Mouse (Mus musculus) bone marrow, adult 2 months (tissue): Measurements from ENCODE around the gene Bid. TPM values are rescaled to one million over a fixed set of nuclear protein-coding genes. Genes with fewer than 3 reads are reported as not detected.
"Not testable (repeated sequence)": the region's sequence is repeated elsewhere in the genome, so short reads cannot be mapped to it uniquely, and the experiment has no call there.

Experiments used
- H3K27ac ChIP-seq: fragments of 200-500 bp; 2 replicates; pipeline ENCODE4 v1.5.1; 2012; ENCODE audit warnings: low read depth, mild to moderate bottlenecking, control low read depth, inconsistent platforms, low read length; ENCODE audit not compliant: control insufficient read depth, poor library complexity, insufficient read depth
- H3K4me1 ChIP-seq: fragments of 200-500 bp; 2 replicates; pipeline ENCODE4 v1.6.1; 2011; ENCODE audit warnings: low read length; ENCODE audit not compliant: control insufficient read depth, insufficient read depth
- H3K4me3 ChIP-seq: fragments of 200-500 bp; replicated peaks from 2 replicates; pipeline ENCODE3; 2011; ENCODE audit warnings: mild to moderate bottlenecking, low read depth, low read length, control low read depth; ENCODE audit not compliant: control insufficient read depth
- CTCF ChIP-seq: fragments of 200-500 bp; IDR thresholded peaks from 2 replicates; pipeline ENCODE4 v1.5.1; 2011; ENCODE audit warnings: low read length, control low read depth; ENCODE audit not compliant: control insufficient read depth, insufficient read depth
- POLR2A ChIP-seq: fragments of 200-500 bp; IDR thresholded peaks from 2 replicates; pipeline ENCODE4 v1.6.1; 2011; ENCODE audit warnings: low read depth, mild to moderate bottlenecking, control low read depth, low read length, borderline replicate concordance; ENCODE audit not compliant: control insufficient read depth
- WGBS: fragments of 180-500 bp; shearing (Covaris S2); methylation state at CpG from one replicate; pipeline ENCODE4 v1.1.7; 2018; 5-methylcytosine and 5-hydroxymethylcytosine counted together
- polyA plus RNA-seq: library from polyadenylated mRNA; stranded (reverse); fragments of >200 nt; gene quantifications from 2 replicates; pipeline ENCODE4 v1.2.4, GENCODE M21; 2011; ENCODE audit warnings: low replicate concordance; ENCODE audit not compliant: missing spikeins, insufficient read depth, insufficient read length

The Bid gene
- polyA plus RNA-seq, 1 experiment: 20.4 TPM

DNA sequence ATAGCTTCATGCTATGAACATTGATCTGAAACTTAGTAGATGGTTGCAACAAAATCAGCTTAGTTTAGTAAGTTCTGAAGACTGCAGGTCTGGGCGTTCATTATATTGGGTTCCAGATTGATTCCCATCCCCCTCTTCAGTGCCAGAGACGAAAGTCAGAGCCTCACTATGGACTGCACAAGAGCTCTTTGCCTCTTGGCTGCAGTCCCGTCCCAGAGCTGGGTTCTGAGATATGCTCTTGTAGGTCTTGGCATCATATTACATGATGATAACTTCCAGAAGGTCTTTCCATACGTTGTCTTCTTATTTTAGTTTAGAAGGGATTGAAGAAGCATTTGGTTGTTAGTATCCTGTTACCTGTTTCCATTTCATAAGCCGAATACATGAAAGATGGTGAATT, 37.6 kb downstream of the Bid start:
- WGBS: 78% methylated on average over 5 of the region's 5 CpGs
- Histone ChIP-seq H3K4me3 (no peak overlapping the region), H3K27ac (no peak overlapping the region), H3K4me1 (no peaks in the 10 kb centered on the region)
- no peak for TF ChIP-seq CTCF

DNA sequence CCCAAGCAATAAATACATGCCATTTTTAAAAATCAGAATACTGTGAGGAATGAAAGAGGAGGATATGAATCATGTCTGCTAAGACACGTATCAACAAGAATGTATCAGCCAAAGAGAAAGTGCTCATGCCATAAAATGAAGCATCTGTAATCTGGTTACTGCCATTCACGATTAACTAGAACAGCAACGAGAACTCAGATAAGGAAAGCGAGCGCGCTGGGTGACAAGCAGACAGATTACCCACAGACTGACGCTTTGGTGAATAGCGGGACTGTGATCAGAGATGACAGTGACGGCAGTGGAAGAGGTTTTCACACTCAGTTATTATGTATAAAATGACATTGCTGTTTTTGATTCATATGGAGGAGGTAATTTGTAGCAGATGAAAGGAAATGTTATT, 42.8 kb downstream of the Bid start:
- H3K4me3 ChIP-seq: no peak overlapping the region
- WGBS: 60% methylated on average over 9 of the region's 9 CpGs
- TF ChIP-seq POLR2A (no peak), CTCF (no peak)
- H3K4me1 ChIP-seq: no peaks in the 10 kb centered on the region; the same call in 1 of the 2 replicates
- H3K27ac ChIP-seq: no peak overlapping the region

DNA sequence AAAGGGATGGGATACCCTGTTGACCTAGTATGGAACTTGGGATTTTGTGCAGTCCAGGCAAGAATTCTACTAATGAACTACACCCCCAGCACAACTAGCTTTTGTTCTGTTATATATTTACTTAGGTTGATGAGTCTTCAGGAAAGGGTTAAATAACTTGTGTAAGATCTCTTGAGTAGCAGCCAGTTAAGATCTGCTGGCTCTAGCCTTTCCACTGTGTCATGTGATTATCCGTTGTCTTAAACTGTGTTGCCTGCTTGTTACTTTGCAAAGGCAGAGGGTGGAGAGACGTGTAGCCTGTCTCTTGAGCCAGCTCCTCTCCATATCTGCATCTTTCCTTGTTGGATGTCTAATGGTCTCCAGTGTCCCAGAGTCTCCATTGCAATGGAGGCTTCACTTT, 45.4 kb downstream of the Bid start:
- 66% methylated on average over 2 of the region's 2 CpGs for WGBS
- Histone ChIP-seq H3K27ac (no peak overlapping the region), H3K4me1 (no peaks in the 10 kb centered on the region; the same call in 1 of the 2 replicates), H3K4me3 (no peak overlapping the region)
- no peak for TF ChIP-seq CTCF
- no peak for TF ChIP-seq POLR2A

DNA sequence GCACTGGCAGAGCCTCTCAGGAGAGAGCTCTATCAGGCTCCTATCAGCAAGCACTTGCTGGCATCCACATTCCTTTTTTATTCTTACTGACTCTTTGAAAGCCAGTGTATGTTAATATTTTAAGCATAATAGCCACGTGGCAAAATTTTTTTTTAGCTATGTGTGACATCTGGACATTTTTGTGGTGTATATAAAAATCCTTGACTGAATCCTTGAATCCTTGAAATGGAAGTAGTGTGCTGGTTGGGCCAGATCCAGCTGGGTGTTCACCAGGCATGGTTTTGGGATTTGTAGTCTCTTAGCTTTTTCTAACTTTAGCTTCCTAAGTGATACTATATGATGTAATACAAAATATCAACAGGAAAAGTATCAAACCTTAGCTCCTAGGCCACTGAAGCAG, 47.8 kb downstream of the Bid start:
- no peaks in the 10 kb centered on the region; the same call in 1 of the 2 replicates for H3K4me1 ChIP-seq
- TF ChIP-seq CTCF (no peak), POLR2A (no peak)
- WGBS: 55% methylated on average over 1 of the region's 1 CpGs
- no peak overlapping the region for H3K27ac ChIP-seq
- no peak overlapping the region for H3K4me3 ChIP-seq

DNA sequence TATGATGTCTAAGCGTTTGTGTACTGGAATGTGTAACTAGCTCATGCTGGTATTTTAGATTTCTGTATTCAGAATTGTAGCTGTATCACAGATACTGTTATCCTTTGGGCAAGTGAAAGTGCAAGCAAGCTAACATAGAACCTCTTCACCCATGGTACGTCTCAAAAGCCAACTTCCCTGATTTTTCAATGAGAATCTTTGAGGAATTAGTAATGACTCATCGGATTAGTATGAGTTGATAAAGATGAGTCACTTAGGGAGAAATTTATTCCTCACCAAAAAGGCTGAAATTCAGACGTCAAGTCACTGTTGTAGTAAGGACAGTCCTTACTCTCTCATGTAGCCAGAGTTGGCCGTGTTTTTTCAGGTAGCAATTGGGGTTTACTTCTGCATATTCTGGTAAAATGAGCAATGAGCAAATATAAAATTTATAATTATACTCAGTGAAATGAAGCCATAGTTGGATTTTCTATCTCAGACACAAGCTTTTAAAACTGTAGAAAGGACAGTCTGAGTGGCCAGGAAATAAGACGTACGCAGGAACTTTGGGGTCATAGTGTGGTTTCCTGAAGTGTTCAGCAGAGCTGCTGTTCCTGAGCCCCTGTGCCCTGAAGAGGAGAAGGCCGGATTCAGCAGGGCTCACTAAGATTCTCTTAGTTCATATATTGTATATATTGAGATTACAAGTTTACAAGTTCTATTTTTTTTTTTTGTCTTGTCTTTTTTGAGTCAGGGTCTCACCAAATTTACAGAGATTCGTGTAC, 50.4 kb downstream of the Bid start:
- no peak overlapping the region for H3K27ac ChIP-seq
- H3K4me3 ChIP-seq: no peak overlapping the region
- TF ChIP-seq CTCF: no peak
- no peak for TF ChIP-seq POLR2A
- no peaks in the 10 kb centered on the region for H3K4me1 ChIP-seq
- 32% methylated on average over 9 of the region's 9 CpGs for WGBS

DNA sequence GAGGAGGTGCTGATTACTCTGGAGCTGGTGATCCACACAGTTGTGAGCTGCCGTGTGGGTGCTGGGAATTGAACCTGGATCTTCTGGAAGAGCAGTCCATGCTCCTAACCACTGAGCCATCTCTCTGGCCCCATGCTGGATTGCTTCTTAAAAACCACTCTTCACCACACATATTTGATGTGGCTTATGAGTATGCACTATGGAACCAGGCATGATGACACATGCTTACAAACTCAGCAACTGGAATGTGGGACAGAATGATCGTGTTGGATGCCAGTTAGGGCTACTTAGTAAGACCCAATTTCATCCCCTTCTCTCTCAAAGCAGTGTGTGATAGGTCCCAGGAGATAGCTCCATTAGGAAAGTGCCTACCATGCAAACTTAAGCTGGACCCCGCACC, 56.6 kb downstream of the Bid start:
- Histone ChIP-seq H3K4me1 (peaks cover 1% of the 10 kb centered on the region; the same call in 1 of the 2 replicates), H3K27ac (no peak overlapping the region), H3K4me3 (no peak overlapping the region)
- WGBS: 89% methylated on average over 3 of the region's 3 CpGs
- TF ChIP-seq POLR2A: no peak
- no peak for TF ChIP-seq CTCF

DNA sequence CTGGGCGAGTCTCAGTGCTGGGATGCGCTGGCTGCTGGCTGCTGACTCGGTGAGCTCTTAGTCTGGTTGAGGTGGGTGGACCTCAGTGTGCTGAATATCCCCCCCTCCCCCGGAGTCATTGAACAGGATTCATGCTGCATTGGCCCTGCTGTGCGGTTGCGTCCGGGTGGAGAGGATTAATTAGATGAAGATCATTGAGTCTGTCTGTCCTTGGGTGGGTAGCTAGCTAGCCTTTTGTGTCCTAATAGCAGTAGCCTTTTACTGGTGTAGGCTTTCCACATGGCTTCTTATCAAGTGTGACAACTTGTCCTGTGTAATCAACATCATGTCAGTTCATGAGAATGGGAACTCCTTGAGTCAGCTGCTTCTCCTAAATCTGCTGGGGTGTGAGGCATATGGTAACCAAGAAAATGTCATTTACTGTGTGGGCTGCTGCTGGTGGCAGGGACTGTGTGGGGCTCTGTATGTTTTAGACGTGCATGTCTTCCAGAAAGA, 58.4 kb downstream of the Bid start:
- TF ChIP-seq CTCF (no peak), POLR2A (no peak)
- WGBS: 87% methylated on average over 8 of the region's 8 CpGs
- H3K4me1 ChIP-seq: peaks cover 1% of the 10 kb centered on the region; the same call in 1 of the 2 replicates

DNA sequence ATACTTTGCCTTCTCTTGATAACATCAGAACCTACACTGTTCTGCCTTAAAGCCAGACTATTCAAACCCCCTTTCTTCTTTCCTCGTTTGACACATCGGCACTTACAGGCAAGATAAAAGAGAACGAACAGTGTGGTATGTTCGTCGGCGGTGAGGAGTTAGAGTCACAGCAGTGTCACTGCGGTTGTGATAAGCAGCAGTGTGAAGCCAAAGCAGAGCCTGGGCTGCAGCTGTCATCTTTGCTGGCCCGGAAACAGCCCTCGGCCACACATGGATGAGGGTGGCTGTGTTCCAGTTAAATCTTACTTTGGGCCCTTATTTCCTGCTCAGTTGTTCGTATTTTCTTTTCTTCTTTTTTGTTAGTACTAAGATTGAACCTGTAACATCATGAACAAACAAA, 62.2 kb downstream of the Bid start:
- no peak overlapping the region for H3K27ac ChIP-seq
- no peak for TF ChIP-seq CTCF
- no peak for TF ChIP-seq POLR2A

More for the DNA sequence above, 58.4 kb downstream of the Bid start:
- H3K4me3 ChIP-seq: no peak overlapping the region
- no peak overlapping the region for H3K27ac ChIP-seq

DNA sequence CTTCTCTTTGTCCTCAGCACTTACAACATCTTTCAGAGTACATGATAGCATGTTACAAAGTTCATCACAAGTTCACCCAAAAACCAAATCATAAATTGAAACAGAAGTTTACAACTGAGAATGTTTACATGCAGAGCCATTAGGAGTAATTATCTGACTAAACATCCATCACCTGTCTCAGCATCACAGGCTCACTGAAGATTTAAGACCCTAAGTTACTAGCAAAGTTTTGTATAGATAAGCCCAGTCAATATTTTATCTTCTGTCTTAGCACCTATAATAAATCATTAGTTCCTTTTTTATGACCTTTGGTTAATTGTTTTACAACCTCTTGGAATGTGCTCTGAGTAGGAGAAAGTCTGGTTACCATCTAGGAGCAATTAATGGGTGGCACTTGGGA, 65.9 kb downstream of the Bid start:
- not testable (repeated sequence) for H3K4me1 ChIP-seq, H3K27ac ChIP-seq, H3K4me3 ChIP-seq

More for the DNA sequence above, 62.2 kb downstream of the Bid start:
- Histone ChIP-seq H3K4me3 (no peak overlapping the region), H3K4me1 (peaks cover 1% of the 10 kb centered on the region; the same call in 1 of the 2 replicates)
- WGBS: 67% methylated on average over 10 of the region's 10 CpGs

Other genes with a start within 250 kb of the Bid start
- gene Slc25a18, start 143.3 kb downstream of the Bid start, polyA plus RNA-seq: not detected in 2 replicates
- gene Atp6v1e1, start 94.1 kb downstream of the Bid start, polyA plus RNA-seq: 134 TPM in 2 replicates
- gene Bcl2l13, start 80.6 kb downstream of the Bid start, polyA plus RNA-seq: 13.0 and 14.7 TPM in 2 replicates
- gene Mical3, start 214.1 kb upstream of the Bid start, polyA plus RNA-seq: 38.7 and 53.1 TPM in 2 replicates